Mouse (Mus musculus) kidney, adult 10 weeks (tissue): ENCODE measurements around the gene Smarca1. TPM values are rescaled to one million over a fixed set of nuclear protein-coding genes. Genes with fewer than 3 reads are reported as not detected.

ENCODE experiments used
- polyA plus RNA-seq: library from polyadenylated mRNA; stranded (reverse); fragments of 350-450 nt; fragmentation: Illumina TruSeq; extraction: RNeasy Lipid Tissue Mini Kit (QIAGEN cat#74804); gene quantifications from one replicate; pipeline ENCODE4 v1.2.3, GENCODE M21; 2014; ENCODE audit warnings: low read depth, low replicate concordance

Smarca1 gene
- polyA plus RNA-seq: 3.8 TPM

DNA sequence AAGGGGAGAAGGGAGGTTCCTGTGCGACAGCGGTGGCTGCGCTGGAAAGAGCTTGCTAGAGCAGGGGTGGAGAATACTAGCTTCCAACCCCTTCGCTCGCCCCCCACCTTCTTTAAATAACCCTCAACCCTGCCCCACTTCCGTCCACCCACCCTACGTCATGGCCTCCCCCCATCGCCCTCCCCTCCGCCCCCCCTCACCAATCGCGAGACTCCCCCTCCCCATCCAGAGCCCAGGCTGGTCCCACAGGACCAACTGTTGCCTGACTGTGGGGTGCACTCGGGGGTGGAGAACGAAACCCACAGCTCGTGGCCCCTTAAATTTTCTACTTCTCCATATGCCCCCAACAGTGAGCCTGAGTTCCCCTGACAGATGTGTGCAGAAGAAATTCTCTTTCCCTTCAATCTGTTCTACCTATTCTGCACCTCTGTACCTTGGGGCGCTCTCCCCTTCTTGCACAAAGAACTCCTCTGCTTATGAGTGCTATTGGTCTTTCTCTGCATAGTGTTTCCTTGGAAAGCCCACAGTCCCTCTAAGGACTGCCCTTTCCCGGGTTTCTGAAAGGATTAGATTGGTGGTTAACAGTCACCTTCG is at the start of gene Smarca1:
TSS of gene Smarca1 (minus strand) at position 544 of the 594 bp plus-strand sequence.

DNA sequence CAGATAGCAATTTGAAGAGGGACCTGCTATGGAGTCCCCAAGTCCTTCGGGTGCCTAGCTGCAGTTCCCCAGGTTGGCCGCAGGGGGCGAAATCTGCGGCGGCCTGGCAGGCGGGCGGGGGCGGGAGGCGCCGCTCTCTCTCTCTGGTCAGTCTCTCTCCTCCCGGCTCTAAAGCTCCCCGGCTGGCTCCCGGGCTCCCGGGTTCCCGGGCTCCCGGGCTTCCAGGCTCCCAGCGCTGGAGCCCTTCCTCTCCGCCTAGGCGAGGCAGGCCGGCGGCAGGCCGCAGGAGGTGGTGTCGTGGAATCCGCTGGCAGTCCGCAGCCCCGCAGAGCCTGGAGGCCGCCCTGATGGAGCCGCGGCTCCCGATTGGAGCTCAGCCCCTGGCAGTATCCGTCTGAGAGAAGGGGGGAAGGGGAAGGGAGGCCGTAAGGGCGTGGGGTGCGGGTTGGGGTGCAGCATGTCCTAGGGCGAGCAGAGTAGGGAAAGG is 19.6 kb upstream of the Smarca1 start, which contains the start of gene Ocrl:
TSS of gene Ocrl (plus strand) at position 82 of the 487 bp plus-strand sequence.

Other genes starting within 250 kb of the Smarca1 start
- gene Ocrl, start 19.4 kb upstream of the Smarca1 start, polyA plus RNA-seq: 23.9 TPM
- gene Apln, start 141.9 kb upstream of the Smarca1 start, polyA plus RNA-seq: 13.5 TPM
- 4.6 TPM for gene Xpnpep2, start 215.8 kb upstream of the Smarca1 start, polyA plus RNA-seq